Mouse (Mus musculus): Measurements from ENCODE around the gene Bap1. TPM values are rescaled to one million over a fixed set of nuclear protein-coding genes. Genes with fewer than 3 reads are reported as not detected.

The Bap1 gene
- polyA plus RNA-seq, 1 experiment from 2014 or later, result 52.0 TPM

- H3K4me3 ChIP-seq, result no peak overlapping the region
- H3K4me2 ChIP-seq, result no peak overlapping the region
- 49% methylated on average over 8 of the region's 8 CpGs for WGBS
- no peak for ATAC-seq (ENCODE audit: extremely low read depth, insufficient number of reproducible peaks, low FRiP score, low TSS enrichment)
- peaks cover 31% of the 10 kb centered on the region for H3K36me3 ChIP-seq
- H3K9ac ChIP-seq, result 0 out of 2 replicates have a peak overlapping the region, but pooled peaks have one; percentile 59
- peaks cover 70% of the 10 kb centered on the region for H3K4me1 ChIP-seq
- H3K9me3 ChIP-seq, result no peaks in the 10 kb centered on the region
- H3K27ac ChIP-seq (replicated peaks), result peak overlapping the region; percentile 100
- no peaks in the 10 kb centered on the region for H3K27me3 ChIP-seq (replicated peaks)
These were observed 37.4 kb upstream of the Bap1 start for GRCm38 (mm10) chr14:31213868-31214267.

- Histone ChIP-seq H3K4me3 (no peak overlapping the region), H3K27me3 (replicated peaks) (no peaks in the 10 kb centered on the region; the same call in 1 of the 2 replicates), H3K9me3 (no peaks in the 10 kb centered on the region), H3K27ac (replicated peaks) (peak overlapping the region; percentile 100; the same call in 1 of the 2 replicates), H3K4me1 (peaks cover 70% of the 10 kb centered on the region), H3K36me3 (peaks cover 31% of the 10 kb centered on the region), H3K9ac (no peak overlapping the region), H3K4me2 (no peak overlapping the region)
- WGBS, result 32% methylated on average over 3 of the region's 3 CpGs
- ATAC-seq (ENCODE audit: extremely low read depth, insufficient number of reproducible peaks, low FRiP score, low TSS enrichment), result no peak
These were observed 36.6 kb upstream of the Bap1 start for GRCm38 (mm10) chr14:31214684-31215083.

- no peak for ATAC-seq (ENCODE audit: extremely low read depth, insufficient number of reproducible peaks, low FRiP score, low TSS enrichment)
- peak overlapping the region; percentile 42 for H3K9ac ChIP-seq
- peaks cover 65% of the 10 kb centered on the region for H3K4me1 ChIP-seq
- peaks cover 24% of the 10 kb centered on the region for H3K36me3 ChIP-seq
- H3K9me3 ChIP-seq, result no peaks in the 10 kb centered on the region
- no peaks in the 10 kb centered on the region; the same call in 1 of the 2 replicates for H3K27me3 ChIP-seq (replicated peaks)
- peak overlapping the region; percentile 100; the same call in 1 of the 2 replicates for H3K27ac ChIP-seq (replicated peaks)
- peak overlapping the region; percentile 12; the same call in 1 of the 2 replicates for H3K4me2 ChIP-seq
- WGBS, result 28% methylated on average over 15 of the region's 15 CpGs
- H3K4me3 ChIP-seq, result no peak overlapping the region
These were observed 35.9 kb upstream of the Bap1 start for GRCm38 (mm10) chr14:31215157-31216002.

GRCm38 (mm10) chr14:31216846-31217245, 34.4 kb upstream of the Bap1 start, which contains the start of gene Nisch:
Gene Nisch (minus strand): TSS chr14:31216946.
- Histone ChIP-seq H3K9me3 (no peaks in the 10 kb centered on the region), H3K4me3 (peak within 1 kb of the TSS; percentile 13; the same call in 1 of the 2 replicates), H3K4me2 (peak within 1 kb of the TSS; percentile 54), H3K36me3 (peaks cover 12% of the 10 kb centered on the region), H3K9ac (peak within 1 kb of the TSS; percentile 75), H3K27ac (replicated peaks) (peak within 1 kb of the TSS; percentile 48), H3K4me1 (peaks cover 57% of the 10 kb centered on the region), H3K27me3 (replicated peaks) (peaks cover 2% of the 10 kb centered on the region; the same call in 1 of the 2 replicates)
- WGBS, result 74% methylated on average over 2 of the region's 2 CpGs
- ATAC-seq (ENCODE audit: extremely low read depth, insufficient number of reproducible peaks, low FRiP score, low TSS enrichment), result no peak

- Histone ChIP-seq H3K4me1 (peaks cover 50% of the 10 kb centered on the region), H3K9ac (peak within 1 kb of the TSS; percentile 75), H3K4me2 (peak within 1 kb of the TSS; percentile 54), H3K36me3 (peaks cover 4% of the 10 kb centered on the region), H3K9me3 (no peaks in the 10 kb centered on the region), H3K4me3 (peak within 1 kb of the TSS; percentile 13; the same call in 1 of the 2 replicates), H3K27ac (replicated peaks) (peak within 1 kb of the TSS; percentile 48), H3K27me3 (replicated peaks) (peaks cover 7% of the 10 kb centered on the region; the same call in 1 of the 2 replicates)
- WGBS, result 7% methylated on average over 11 of the region's 11 CpGs
- peak; percentile 38; the same call in 1 of the 2 replicates for ATAC-seq (ENCODE audit: extremely low read depth, insufficient number of reproducible peaks, low FRiP score, low TSS enrichment)
These were observed 33.6 kb upstream of the Bap1 start, which contains the start of gene Sema3g for GRCm38 (mm10) chr14:31217666-31218065. Gene Sema3g (plus strand): TSS chr14:31217860.

- H3K4me1 ChIP-seq, result peaks cover 73% of the 10 kb centered on the region
- H3K4me2 ChIP-seq, result no peak overlapping the region
- no peaks in the 10 kb centered on the region for H3K36me3 ChIP-seq
- H3K27ac ChIP-seq (replicated peaks), result peak overlapping the region; percentile 68
- 0 out of 2 replicates have a peak, but pooled peaks cover 4% of the 10 kb centered on the region for H3K27me3 ChIP-seq (replicated peaks)
- no peak overlapping the region for H3K9ac ChIP-seq
- 38% methylated on average over 4 of the region's 4 CpGs for WGBS
- ATAC-seq (ENCODE audit: extremely low read depth, insufficient number of reproducible peaks, low FRiP score, low TSS enrichment), result peak; percentile 43; the same call in 1 of the 2 replicates
- no peaks in the 10 kb centered on the region for H3K9me3 ChIP-seq
- H3K4me3 ChIP-seq, result no peak overlapping the region
These were observed 24.3 kb upstream of the Bap1 start for GRCm38 (mm10) chr14:31226978-31227377.

- H3K4me2 ChIP-seq, result no peak overlapping the region
- no peak overlapping the region for H3K4me3 ChIP-seq
- no peak overlapping the region for H3K27ac ChIP-seq (replicated peaks)
- peaks cover 79% of the 10 kb centered on the region for H3K4me1 ChIP-seq
- no peaks in the 10 kb centered on the region for H3K36me3 ChIP-seq
- no peak overlapping the region for H3K9ac ChIP-seq
- 51% methylated on average over 6 of the region's 6 CpGs for WGBS
- no peaks in the 10 kb centered on the region for H3K27me3 ChIP-seq (replicated peaks)
- no peaks in the 10 kb centered on the region for H3K9me3 ChIP-seq
- no peak for ATAC-seq (ENCODE audit: extremely low read depth, insufficient number of reproducible peaks, low FRiP score, low TSS enrichment)
These were observed 23.0 kb upstream of the Bap1 start for GRCm38 (mm10) chr14:31228234-31228633.

GRCm38 (mm10) chr14:31230442-31230841, 20.8 kb upstream of the Bap1 start:
- H3K36me3 ChIP-seq, result no peaks in the 10 kb centered on the region
- H3K4me1 ChIP-seq, result peaks cover 78% of the 10 kb centered on the region
- no peak for ATAC-seq (ENCODE audit: extremely low read depth, insufficient number of reproducible peaks, low FRiP score, low TSS enrichment)
- peak overlapping the region; percentile 41 for H3K27ac ChIP-seq (replicated peaks)
- no peak overlapping the region for H3K4me3 ChIP-seq
- no peaks in the 10 kb centered on the region for H3K9me3 ChIP-seq
- no peaks in the 10 kb centered on the region for H3K27me3 ChIP-seq (replicated peaks)
- H3K9ac ChIP-seq, result 0 out of 2 replicates have a peak overlapping the region, but pooled peaks have one; percentile 21
- WGBS, result 45% methylated on average over 8 of the region's 8 CpGs
- H3K4me2 ChIP-seq, result no peak overlapping the region

- H3K9ac ChIP-seq, result no peak overlapping the region
- no peak overlapping the region for H3K4me2 ChIP-seq
- no peak for ATAC-seq (ENCODE audit: extremely low read depth, insufficient number of reproducible peaks, low FRiP score, low TSS enrichment)
- peak overlapping the region; percentile 46; the same call in 1 of the 2 replicates for H3K27ac ChIP-seq (replicated peaks)
- peaks cover 60% of the 10 kb centered on the region for H3K4me1 ChIP-seq
- H3K36me3 ChIP-seq, result no peaks in the 10 kb centered on the region; the same call in 1 of the 2 replicates
- 68% methylated on average over 13 of the region's 13 CpGs for WGBS
- no peaks in the 10 kb centered on the region for H3K9me3 ChIP-seq
- no peak overlapping the region for H3K4me3 ChIP-seq
- no peaks in the 10 kb centered on the region for H3K27me3 ChIP-seq (replicated peaks)
These were observed 18.7 kb upstream of the Bap1 start for GRCm38 (mm10) chr14:31232404-31233069.

GRCm38 (mm10) chr14:31233070-31233995, 17.9 kb upstream of the Bap1 start:
- Histone ChIP-seq H3K4me1 (peaks cover 52% of the 10 kb centered on the region), H3K4me3 (no peak overlapping the region), H3K27ac (replicated peaks) (peak overlapping the region; percentile 1; the same call in 1 of the 2 replicates), H3K27me3 (replicated peaks) (no peaks in the 10 kb centered on the region), H3K4me2 (no peak overlapping the region), H3K36me3 (no peaks in the 10 kb centered on the region; the same call in 1 of the 2 replicates), H3K9ac (no peak overlapping the region), H3K9me3 (no peaks in the 10 kb centered on the region)
- WGBS, result 64% methylated on average over 14 of the region's 14 CpGs
- no peak for ATAC-seq (ENCODE audit: extremely low read depth, insufficient number of reproducible peaks, low FRiP score, low TSS enrichment)
